Mouse (Mus musculus) G1E (cell line): ENCODE data around the gene Ptrh2.

ENCODE experiments used
- CTCF ChIP-seq: IDR thresholded peaks from 2 replicates; pipeline ENCODE4 v1.5.1; 2012; ENCODE audit warnings: low read depth, low read length, inconsistent platforms, mixed read lengths
- GATA1 ChIP-seq: IDR thresholded peaks from 2 replicates; pipeline ENCODE4 v1.6.1; 2012; ENCODE audit warnings: borderline replicate concordance, low read length, inconsistent platforms, mixed read lengths

DNA sequence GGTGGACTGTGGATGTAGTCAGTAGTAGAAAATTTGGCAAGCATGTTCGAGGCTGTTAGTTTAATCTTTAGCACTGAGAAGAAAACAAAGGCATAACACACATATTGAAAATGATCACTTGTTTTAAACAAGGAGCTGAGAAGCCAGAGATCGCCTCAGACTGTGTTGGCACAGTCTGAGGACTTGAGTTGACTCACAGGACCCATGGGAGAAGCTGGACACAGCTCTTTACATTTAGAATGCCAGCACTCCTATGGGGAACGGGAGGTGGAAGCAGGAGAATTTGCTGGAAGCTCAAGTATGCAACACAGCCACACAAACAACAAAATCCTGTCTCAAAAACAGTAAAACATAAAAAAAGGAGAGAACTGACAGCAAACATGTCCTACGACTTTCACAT is 29.7 kb upstream of the Ptrh2 start:
- TF ChIP-seq CTCF (no peak), GATA1 (no peak)
